Mouse (Mus musculus): ENCODE measurements at regions not wholly inside any gene's neighbourhood (a gene's known extent, or its start where the extent isn't known, plus 50 kb on each side); places are given as distances from the start of the nearest gene placed in this dataset.

GRCm38 (mm10) chr15:24457726-24458125 is 955.8 kb downstream of the Basp1 start:
- Histone ChIP-seq H3K36me3 (ENCODE audit: control insufficient read depth, insufficient read depth) (no peaks in the 10 kb centered on the region), H3K9ac (replicated peaks; ENCODE audit: low read depth, low read length) (no peak overlapping the region), H3K27ac (ENCODE audit: low read length) (no peak overlapping the region), H3K27me3 (replicated peaks; ENCODE audit: control insufficient read depth, insufficient read depth, low read length) (no peaks in the 10 kb centered on the region), H3K4me2 (ENCODE audit: low read length) (no peak overlapping the region), H3K4me3 (replicated peaks; ENCODE audit: low read length) (no peak overlapping the region), H3K9me3 (ENCODE audit: control insufficient read depth, low read length) (no peaks in the 10 kb centered on the region), H3K4me1 (replicated peaks; ENCODE audit: control insufficient read depth, insufficient read depth, low read length) (no peaks in the 10 kb centered on the region)
- ATAC-seq: no peak
- 95% methylated on average over 1 of the region's 1 CpGs for WGBS

DNA sequence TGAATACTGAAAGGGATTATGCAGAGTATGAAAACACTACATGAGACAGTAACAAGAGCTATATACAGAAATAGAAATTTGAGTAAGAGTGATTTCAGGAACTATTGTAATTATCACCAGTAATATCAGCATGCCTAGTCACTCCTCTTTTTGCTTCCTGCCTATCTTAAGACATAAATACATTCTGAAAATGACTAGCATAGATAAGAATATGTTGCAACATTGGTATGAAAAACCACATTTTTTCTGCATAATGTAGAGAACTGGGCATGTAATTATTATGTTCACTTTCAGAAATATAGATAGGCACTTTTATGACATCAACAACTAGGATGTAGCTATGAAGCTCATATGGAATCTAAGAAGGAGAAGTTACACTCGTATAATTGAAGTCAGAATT is 980.5 kb downstream of the Basp1 start:
- no peak overlapping the region for H3K4me3 ChIP-seq (replicated peaks; ENCODE audit: low read length)
- no peaks in the 10 kb centered on the region for H3K9me3 ChIP-seq (ENCODE audit: control insufficient read depth, low read length)
- H3K4me1 ChIP-seq (replicated peaks; ENCODE audit: control insufficient read depth, insufficient read depth, low read length): no peaks in the 10 kb centered on the region
- no peak overlapping the region for H3K9ac ChIP-seq (replicated peaks; ENCODE audit: low read depth, low read length)
- no peaks in the 10 kb centered on the region for H3K36me3 ChIP-seq (ENCODE audit: control insufficient read depth, insufficient read depth)
- WGBS: 82% methylated on average over 1 of the region's 1 CpGs
- ATAC-seq: no peak
- no peak overlapping the region for H3K4me2 ChIP-seq (ENCODE audit: low read length)
- no peaks in the 10 kb centered on the region for H3K27me3 ChIP-seq (replicated peaks; ENCODE audit: control insufficient read depth, insufficient read depth, low read length)
- no peak overlapping the region for H3K27ac ChIP-seq (ENCODE audit: low read length)

DNA sequence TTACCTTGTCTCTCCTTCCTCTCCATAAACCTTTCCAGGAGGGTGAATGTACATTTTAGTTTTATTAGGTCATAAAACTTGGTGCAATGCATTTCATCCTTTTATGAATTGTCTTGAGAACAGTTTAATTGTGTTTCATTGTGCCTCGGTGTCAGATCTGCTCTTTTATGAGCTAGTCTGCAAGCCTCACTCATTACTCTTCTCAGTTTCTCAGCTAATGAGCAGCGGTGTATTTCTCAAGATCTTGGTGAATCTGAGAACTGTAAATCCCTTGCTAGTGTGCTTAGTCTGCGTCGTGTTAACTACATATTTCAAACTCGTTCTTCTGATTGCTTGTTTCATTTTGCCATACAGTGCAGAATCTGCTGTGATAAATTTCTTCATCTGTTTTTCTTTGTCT is 984.4 kb downstream of the Basp1 start:
- no peak for ATAC-seq
- Histone ChIP-seq H3K4me2 (ENCODE audit: low read length) (no peak overlapping the region), H3K9me3 (ENCODE audit: control insufficient read depth, low read length) (no peaks in the 10 kb centered on the region), H3K36me3 (ENCODE audit: control insufficient read depth, insufficient read depth) (no peaks in the 10 kb centered on the region), H3K4me3 (replicated peaks; ENCODE audit: low read length) (no peak overlapping the region), H3K4me1 (replicated peaks; ENCODE audit: control insufficient read depth, insufficient read depth, low read length) (no peaks in the 10 kb centered on the region), H3K9ac (replicated peaks; ENCODE audit: low read depth, low read length) (no peak overlapping the region), H3K27ac (ENCODE audit: low read length) (no peak overlapping the region), H3K27me3 (replicated peaks; ENCODE audit: control insufficient read depth, insufficient read depth, low read length) (no peaks in the 10 kb centered on the region)
- 69% methylated on average over 5 of the region's 5 CpGs for WGBS

DNA sequence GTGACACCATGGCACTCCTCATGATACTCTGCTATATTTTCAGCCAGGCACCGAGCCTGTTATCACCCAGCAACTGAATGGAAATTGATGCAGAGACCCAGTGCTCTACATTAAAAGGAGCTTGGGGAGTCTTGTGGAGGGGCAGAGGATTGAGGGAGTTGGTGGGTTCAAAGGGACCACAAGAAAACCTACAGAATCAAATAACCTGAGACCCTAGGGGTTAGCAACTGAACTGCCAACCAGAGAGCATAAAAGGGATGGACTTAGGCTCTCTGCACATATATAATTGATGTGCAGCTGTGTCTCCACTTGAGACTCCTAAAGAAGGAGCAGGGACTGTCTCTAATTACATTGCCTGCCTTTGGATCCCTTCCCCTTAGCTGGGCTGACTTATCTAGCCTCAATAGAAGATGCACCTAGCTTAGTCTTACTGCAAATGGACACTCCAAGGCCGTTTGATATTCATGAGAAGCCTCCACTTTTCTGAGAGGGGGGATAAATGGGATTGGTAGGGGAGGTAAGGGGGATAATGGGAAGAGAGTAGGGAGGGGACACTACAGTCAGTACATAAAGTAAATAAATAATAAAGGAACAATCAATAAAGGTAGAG is 991.1 kb downstream of the Basp1 start:
- Histone ChIP-seq H3K9me3 (ENCODE audit: control insufficient read depth, low read length) (no peaks in the 10 kb centered on the region), H3K36me3 (ENCODE audit: control insufficient read depth, insufficient read depth) (no peaks in the 10 kb centered on the region), H3K27ac (ENCODE audit: low read length) (no peak overlapping the region), H3K4me1 (replicated peaks; ENCODE audit: control insufficient read depth, insufficient read depth, low read length) (no peaks in the 10 kb centered on the region), H3K9ac (replicated peaks; ENCODE audit: low read depth, low read length) (no peak overlapping the region), H3K27me3 (replicated peaks; ENCODE audit: control insufficient read depth, insufficient read depth, low read length) (no peaks in the 10 kb centered on the region), H3K4me2 (ENCODE audit: low read length) (no peak overlapping the region), H3K4me3 (replicated peaks; ENCODE audit: low read length) (no peak overlapping the region)
- ATAC-seq: no peak
- 52% methylated on average over 2 of the region's 2 CpGs for WGBS

DNA sequence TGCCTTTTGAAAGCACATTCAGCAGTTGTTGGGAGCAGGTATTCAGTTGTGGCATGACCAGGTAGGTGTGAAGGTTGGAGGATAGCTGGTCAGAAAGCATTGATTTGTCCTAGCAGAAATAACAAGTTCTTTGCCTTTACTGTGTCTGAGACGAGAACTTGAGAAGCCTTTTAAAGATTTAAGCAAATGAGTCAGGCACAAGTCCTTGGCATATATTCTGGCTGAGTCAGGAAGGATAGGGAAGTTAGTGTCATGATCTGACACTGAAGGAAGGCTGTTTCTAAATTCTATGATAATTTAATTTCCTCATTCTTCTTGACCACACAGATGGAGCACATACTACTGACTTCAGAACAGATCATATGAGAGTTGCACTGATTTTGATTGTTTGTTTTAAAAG is 993.8 kb downstream of the Basp1 start:
- Histone ChIP-seq H3K9ac (replicated peaks; ENCODE audit: low read depth, low read length) (no peak overlapping the region), H3K4me1 (replicated peaks; ENCODE audit: control insufficient read depth, insufficient read depth, low read length) (no peaks in the 10 kb centered on the region), H3K27ac (ENCODE audit: low read length) (no peak overlapping the region), H3K4me3 (replicated peaks; ENCODE audit: low read length) (no peak overlapping the region), H3K9me3 (ENCODE audit: control insufficient read depth, low read length) (no peaks in the 10 kb centered on the region), H3K4me2 (ENCODE audit: low read length) (no peak overlapping the region), H3K36me3 (ENCODE audit: control insufficient read depth, insufficient read depth) (no peaks in the 10 kb centered on the region), H3K27me3 (replicated peaks; ENCODE audit: control insufficient read depth, insufficient read depth, low read length) (no peaks in the 10 kb centered on the region)
- WGBS: 85% methylated on average over 1 of the region's 1 CpGs
- ATAC-seq: no peak

GRCm38 (mm10) chr15:24419186-24419585 is 994.4 kb downstream of the Basp1 start:
- no peak overlapping the region for H3K9ac ChIP-seq (replicated peaks; ENCODE audit: low read depth, low read length)

GRCm38 (mm10) chr15:24407691-24408090 is 1005.9 kb downstream of the Basp1 start:
- peak; percentile 40; the same call in 1 of the 2 replicates for ATAC-seq

More at GRCm38 (mm10) chr15:24419186-24419585, 994.4 kb downstream of the Basp1 start:
- Histone ChIP-seq H3K27me3 (replicated peaks; ENCODE audit: control insufficient read depth, insufficient read depth, low read length) (no peaks in the 10 kb centered on the region), H3K9me3 (ENCODE audit: control insufficient read depth, low read length) (no peaks in the 10 kb centered on the region), H3K4me1 (replicated peaks; ENCODE audit: control insufficient read depth, insufficient read depth, low read length) (no peaks in the 10 kb centered on the region), H3K4me3 (replicated peaks; ENCODE audit: low read length) (no peak overlapping the region), H3K27ac (ENCODE audit: low read length) (no peak overlapping the region), H3K4me2 (ENCODE audit: low read length) (no peak overlapping the region), H3K36me3 (ENCODE audit: control insufficient read depth, insufficient read depth) (no peaks in the 10 kb centered on the region)
- 92% methylated on average over 1 of the region's 1 CpGs for WGBS
- no peak for ATAC-seq

GRCm38 (mm10) chr15:24405305-24405704 is 1008.3 kb downstream of the Basp1 start:
- no peak for ATAC-seq
- H3K4me2 ChIP-seq (ENCODE audit: low read length): no peak overlapping the region
- 14% methylated on average over 1 of the region's 1 CpGs for WGBS
- H3K27me3 ChIP-seq (replicated peaks; ENCODE audit: control insufficient read depth, insufficient read depth, low read length): no peaks in the 10 kb centered on the region
- no peaks in the 10 kb centered on the region for H3K4me1 ChIP-seq (replicated peaks; ENCODE audit: control insufficient read depth, insufficient read depth, low read length)
- H3K27ac ChIP-seq (ENCODE audit: low read length): no peak overlapping the region
- H3K4me3 ChIP-seq (replicated peaks; ENCODE audit: low read length): no peak overlapping the region
- no peaks in the 10 kb centered on the region for H3K36me3 ChIP-seq (ENCODE audit: control insufficient read depth, insufficient read depth)
- H3K9me3 ChIP-seq (ENCODE audit: control insufficient read depth, low read length): no peaks in the 10 kb centered on the region
- no peak overlapping the region for H3K9ac ChIP-seq (replicated peaks; ENCODE audit: low read depth, low read length)

More at GRCm38 (mm10) chr15:24407691-24408090, 1005.9 kb downstream of the Basp1 start:
- Histone ChIP-seq H3K27ac (ENCODE audit: low read length) (no peak overlapping the region), H3K9ac (replicated peaks; ENCODE audit: low read depth, low read length) (no peak overlapping the region), H3K9me3 (ENCODE audit: control insufficient read depth, low read length) (no peaks in the 10 kb centered on the region), H3K36me3 (ENCODE audit: control insufficient read depth, insufficient read depth) (no peaks in the 10 kb centered on the region), H3K4me3 (replicated peaks; ENCODE audit: low read length) (no peak overlapping the region), H3K4me1 (replicated peaks; ENCODE audit: control insufficient read depth, insufficient read depth, low read length) (no peaks in the 10 kb centered on the region), H3K4me2 (ENCODE audit: low read length) (no peak overlapping the region), H3K27me3 (replicated peaks; ENCODE audit: control insufficient read depth, insufficient read depth, low read length) (no peaks in the 10 kb centered on the region)
- WGBS: 61% methylated on average over 3 of the region's 3 CpGs

- Histone ChIP-seq H3K27me3 (replicated peaks; ENCODE audit: control insufficient read depth, insufficient read depth, low read length) (no peaks in the 10 kb centered on the region), H3K4me2 (ENCODE audit: low read length) (no peak overlapping the region), H3K4me1 (replicated peaks; ENCODE audit: control insufficient read depth, insufficient read depth, low read length) (no peaks in the 10 kb centered on the region), H3K9me3 (ENCODE audit: control insufficient read depth, low read length) (no peaks in the 10 kb centered on the region), H3K36me3 (ENCODE audit: control insufficient read depth, insufficient read depth) (no peaks in the 10 kb centered on the region), H3K27ac (ENCODE audit: low read length) (no peak overlapping the region), H3K4me3 (replicated peaks; ENCODE audit: low read length) (no peak overlapping the region), H3K9ac (replicated peaks; ENCODE audit: low read depth, low read length) (no peak overlapping the region)
- WGBS: 84% methylated on average over 2 of the region's 2 CpGs
- no peak for ATAC-seq
Observed at GRCm38 (mm10) chr15:24400088-24400487, 1013.5 kb downstream of the Basp1 start.

DNA sequence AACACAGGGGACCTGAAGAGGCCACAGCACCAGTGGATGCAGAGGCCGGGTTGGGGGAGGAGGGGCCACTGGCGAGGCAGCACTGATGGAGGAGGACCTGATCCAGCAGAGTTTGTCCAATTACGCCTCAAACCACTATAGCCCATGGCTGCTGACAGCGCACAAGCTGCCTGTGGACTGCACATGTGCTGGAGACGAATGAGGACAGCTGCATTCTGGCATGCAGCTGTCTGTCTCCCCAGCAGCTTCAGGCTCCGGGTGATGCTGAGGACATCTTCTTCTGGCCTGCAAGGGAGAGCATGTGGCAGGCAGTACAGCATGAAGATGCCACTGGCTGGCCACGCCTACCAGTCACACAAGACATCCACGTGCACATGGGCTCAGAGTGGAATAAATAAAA is 1055.2 kb downstream of the Basp1 start:
- Histone ChIP-seq H3K36me3 (ENCODE audit: control insufficient read depth, insufficient read depth) (no peaks in the 10 kb centered on the region), H3K4me3 (replicated peaks; ENCODE audit: low read length) (no peak overlapping the region), H3K27me3 (replicated peaks; ENCODE audit: control insufficient read depth, insufficient read depth, low read length) (no peaks in the 10 kb centered on the region), H3K4me1 (replicated peaks; ENCODE audit: control insufficient read depth, insufficient read depth, low read length) (no peaks in the 10 kb centered on the region), H3K9ac (replicated peaks; ENCODE audit: low read depth, low read length) (no peak overlapping the region), H3K4me2 (ENCODE audit: low read length) (no peak overlapping the region), H3K9me3 (ENCODE audit: control insufficient read depth, low read length) (no peaks in the 10 kb centered on the region), H3K27ac (ENCODE audit: low read length) (no peak overlapping the region)
- WGBS: 85% methylated on average over 8 of the region's 8 CpGs
- no peak for ATAC-seq

All from forebrain, embryonic 16.5 days (tissue).